Mouse (Mus musculus): ENCODE results near the gene Homez. TPM values are rescaled to one million over a fixed set of nuclear protein-coding genes. Genes with fewer than 3 reads are reported as not detected.

Gene Homez
- 6.2 and 7.5 TPM in 2 replicates for polyA plus RNA-seq (2015; fragmentation: Nextera tagmentation; extraction: Ambion mirVana)

DNA sequence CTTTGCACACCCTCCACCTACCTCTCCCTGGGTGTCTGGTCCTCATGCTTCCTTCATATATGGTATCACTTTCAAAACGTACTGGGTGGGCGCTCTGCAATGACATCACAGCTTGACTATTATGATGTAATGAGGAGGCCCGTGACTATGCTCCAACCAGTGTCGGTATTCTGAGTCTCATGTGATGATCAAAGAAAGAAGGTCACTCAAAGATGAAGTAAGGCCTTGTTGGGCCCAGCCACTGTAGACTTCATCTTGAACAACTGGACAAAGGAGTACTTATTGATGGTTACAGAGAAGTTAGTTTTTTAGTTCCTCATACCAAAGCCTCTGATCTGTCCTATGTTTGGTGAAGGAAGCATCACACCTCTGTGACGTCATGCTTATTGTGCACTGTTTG, at the start of gene Homez:
Gene Homez, minus strand, starts transcription at position 101 of the 400 bp plus-strand sequence.
- no peak for ATAC-seq
- no peak within 1 kb of the TSS for H3K9ac ChIP-seq (replicated peaks; ENCODE audit: low read depth)
- no peaks in the 10 kb centered on the region for H3K27me3 ChIP-seq (replicated peaks; ENCODE audit: insufficient read depth, low read length)
- no peak for DNase-seq (ENCODE audit: low spot score)
- H3K4me1 ChIP-seq (ENCODE audit: insufficient read depth, low read depth, low read length): peaks cover 3% of the 10 kb centered on the region; the same call in 1 of the 2 replicates
- H3K4me2 ChIP-seq (replicated peaks; ENCODE audit: low read depth, low read length): no peak within 1 kb of the TSS
- H3K4me3 ChIP-seq (ENCODE audit: low read depth, low read length): no peak within 1 kb of the TSS
- H3K36me3 ChIP-seq (ENCODE audit: insufficient read depth, low read length): no peaks in the 10 kb centered on the region
- 85% methylated on average over 5 of the region's 5 CpGs for WGBS
- H3K27ac ChIP-seq (ENCODE audit: low read length): no peak within 1 kb of the TSS
- no peak for TF ChIP-seq CTCF (IDR thresholded peaks at IDR 0.05)
- TF ChIP-seq EP300 (IDR thresholded peaks at IDR 0.05): no peak
- H3K9me3 ChIP-seq (ENCODE audit: low read length): no peaks in the 10 kb centered on the region

DNA sequence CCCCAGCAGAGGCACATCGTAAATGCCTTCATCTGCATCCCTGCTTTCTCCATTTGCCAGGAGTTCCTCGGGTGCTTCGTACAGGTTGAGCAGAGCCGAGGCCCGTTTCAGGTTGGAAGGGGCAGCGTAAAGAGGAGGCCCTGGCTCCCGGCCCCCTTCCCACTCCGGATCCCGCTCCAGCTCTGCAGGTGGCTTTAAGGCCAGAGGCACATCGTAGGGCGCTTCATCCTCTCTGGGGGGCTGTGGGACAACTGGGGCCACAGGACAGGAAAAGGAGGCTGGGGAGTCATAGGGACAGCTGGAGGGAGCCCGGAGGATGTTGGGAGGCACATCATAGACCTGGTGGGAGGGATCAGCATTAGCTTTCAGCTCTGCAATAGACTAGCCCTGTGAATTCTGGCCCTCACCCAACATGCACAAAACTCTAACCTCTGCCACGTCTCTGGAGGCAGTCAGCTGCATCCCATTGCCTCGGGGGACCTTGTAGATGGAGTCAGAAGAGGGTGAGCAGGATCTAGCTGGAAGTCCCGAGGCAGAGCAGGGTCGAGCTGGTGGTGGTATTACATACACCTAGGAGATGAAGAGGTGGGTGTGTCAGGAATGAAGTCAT, 49.4 kb upstream of the Homez start:
- H3K27me3 ChIP-seq (replicated peaks; ENCODE audit: insufficient read depth, low read length): 0 out of 2 replicates have a peak, but pooled peaks cover 3% of the 10 kb centered on the region
- TF ChIP-seq CTCF (IDR thresholded peaks at IDR 0.05) (no peak), EP300 (IDR thresholded peaks at IDR 0.05) (no peak)
- H3K4me1 ChIP-seq (ENCODE audit: insufficient read depth, low read depth, low read length): no peaks in the 10 kb centered on the region; the same call in 1 of the 2 replicates
- no peaks in the 10 kb centered on the region for H3K36me3 ChIP-seq (ENCODE audit: insufficient read depth, low read length)
- DNase-seq (ENCODE audit: low spot score) (no peak), ATAC-seq (no peak)
- H3K4me3 ChIP-seq (ENCODE audit: low read depth, low read length): no peak overlapping the region
- no peaks in the 10 kb centered on the region for H3K9me3 ChIP-seq (ENCODE audit: low read length)
- 88% methylated on average over 16 of the region's 16 CpGs for WGBS
- H3K27ac ChIP-seq (ENCODE audit: low read length): no peak overlapping the region
- H3K4me2 ChIP-seq (replicated peaks; ENCODE audit: low read depth, low read length): no peak overlapping the region
- no peak overlapping the region for H3K9ac ChIP-seq (replicated peaks; ENCODE audit: low read depth)

DNA sequence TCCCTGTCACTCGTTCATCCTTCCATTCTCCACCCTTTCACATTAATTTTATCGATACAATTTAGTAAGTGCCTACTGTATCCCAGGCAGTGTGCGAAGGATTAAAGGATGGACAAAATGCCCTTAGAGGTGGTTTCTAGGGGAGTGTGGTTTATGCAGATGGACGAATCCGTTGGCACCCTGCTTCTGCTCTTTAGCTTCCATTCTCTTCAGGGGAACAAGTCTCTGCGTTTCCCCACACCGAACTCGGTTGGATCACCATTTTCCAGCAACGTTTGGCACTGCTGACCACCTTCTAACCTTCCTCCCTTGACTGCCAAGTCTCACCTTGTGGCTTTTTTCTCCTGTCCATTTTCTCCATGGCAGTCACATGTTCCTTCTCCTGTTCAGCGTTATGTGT, 42.6 kb upstream of the Homez start:
- whole genome bisulfite sequencing: 13% methylated on average over 10 of the region's 10 CpGs
- H3K4me3 ChIP-seq (ENCODE audit: low read depth, low read length): peak overlapping the region; percentile 80
- no peak overlapping the region for H3K27ac ChIP-seq (ENCODE audit: low read length)
- H3K27me3 ChIP-seq (replicated peaks; ENCODE audit: insufficient read depth, low read length): no peaks in the 10 kb centered on the region
- no peaks in the 10 kb centered on the region; the same call in 1 of the 2 replicates for H3K36me3 ChIP-seq (ENCODE audit: insufficient read depth, low read length)
- TF ChIP-seq EP300 (IDR thresholded peaks at IDR 0.05): no peak
- no peak for TF ChIP-seq CTCF (IDR thresholded peaks at IDR 0.05)
- H3K4me1 ChIP-seq (ENCODE audit: insufficient read depth, low read depth, low read length): no peaks in the 10 kb centered on the region; the same call in 1 of the 2 replicates
- peak overlapping the region; percentile 100 for H3K4me2 ChIP-seq (replicated peaks; ENCODE audit: low read depth, low read length)
- peak overlapping the region; percentile 59; the same call in 1 of the 2 replicates for H3K9ac ChIP-seq (replicated peaks; ENCODE audit: low read depth)
- DNase-seq (ENCODE audit: low spot score) (no peak), ATAC-seq (no peak)
- H3K9me3 ChIP-seq (ENCODE audit: low read length): no peaks in the 10 kb centered on the region

DNA sequence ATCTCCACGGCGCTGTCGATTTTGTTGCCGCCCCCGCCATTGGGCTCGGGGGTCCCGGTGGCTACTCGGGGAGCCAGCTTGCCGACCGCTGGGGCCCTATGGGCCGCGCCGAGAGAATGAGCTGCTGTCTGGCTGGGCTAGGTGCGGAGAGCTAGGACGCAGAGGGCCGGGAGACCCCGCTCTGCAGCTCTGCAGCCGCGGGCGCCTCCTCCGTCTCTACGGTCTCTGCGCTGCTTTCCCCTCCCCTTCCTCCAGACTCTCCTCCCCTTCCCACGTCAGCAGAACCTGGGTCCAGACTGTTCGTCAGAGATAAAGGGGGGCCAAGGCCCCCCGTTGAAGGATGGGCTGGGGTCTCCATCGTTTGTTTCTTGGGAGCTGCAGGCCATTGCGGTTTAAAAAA, 42.1 kb upstream of the Homez start, which contains the start of gene Slc22a17:
Gene Slc22a17, minus strand, starts transcription at position 247 of the 400 bp plus-strand sequence.
- peak within 1 kb of the TSS; percentile 59 for H3K9ac ChIP-seq (replicated peaks; ENCODE audit: low read depth)
- WGBS: 0% methylated on average over 25 of the region's 28 CpGs
- DNase-seq (ENCODE audit: low spot score): peak; percentile 78

DNA sequence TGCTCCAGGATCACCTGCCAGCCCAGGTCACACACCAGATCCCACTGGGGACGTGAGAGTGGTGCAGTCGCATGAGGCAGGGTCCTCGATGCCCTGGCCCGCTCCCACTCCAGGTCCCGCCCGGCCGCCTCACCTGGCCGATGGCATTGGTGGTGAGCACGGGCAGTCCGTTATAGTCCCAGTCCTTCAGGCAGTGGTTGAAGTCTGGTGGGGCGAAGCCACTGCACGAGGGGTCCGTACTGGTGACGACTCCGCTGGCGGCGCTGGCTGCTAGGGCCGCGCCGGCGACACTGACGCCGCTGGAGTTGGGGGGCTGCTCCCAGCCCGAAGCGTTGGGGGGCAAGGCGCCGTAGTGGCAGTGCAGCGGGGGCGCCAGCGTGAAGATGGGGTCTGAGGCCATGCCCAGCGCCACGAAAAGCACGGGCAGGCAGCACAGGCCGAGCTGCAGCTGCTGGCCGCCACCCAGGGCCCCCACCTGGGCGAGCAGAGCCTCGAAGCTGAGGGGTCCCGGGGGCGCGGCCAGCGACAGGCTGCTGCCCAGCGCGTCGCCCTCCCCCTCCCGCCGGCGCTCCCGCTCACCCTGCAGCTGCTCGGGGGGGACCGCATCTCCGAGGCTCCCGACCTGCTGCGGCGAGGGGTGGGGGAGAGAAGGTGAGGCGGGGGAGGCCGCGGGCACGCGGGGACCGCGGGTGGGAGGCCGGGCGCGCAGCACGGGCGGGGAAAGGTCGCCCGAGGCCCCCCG, 41.5 kb upstream of the Homez start:
- Histone ChIP-seq H3K27me3 (replicated peaks; ENCODE audit: insufficient read depth, low read length) (no peaks in the 10 kb centered on the region), H3K4me1 (ENCODE audit: insufficient read depth, low read depth, low read length) (no peaks in the 10 kb centered on the region; the same call in 1 of the 2 replicates), H3K27ac (ENCODE audit: low read length) (no peak overlapping the region), H3K4me2 (replicated peaks; ENCODE audit: low read depth, low read length) (peak overlapping the region; percentile 100), H3K4me3 (ENCODE audit: low read depth, low read length) (peak overlapping the region; percentile 80), H3K9ac (replicated peaks; ENCODE audit: low read depth) (peak overlapping the region; percentile 59), H3K9me3 (ENCODE audit: low read length) (no peaks in the 10 kb centered on the region), H3K36me3 (ENCODE audit: insufficient read depth, low read length) (no peaks in the 10 kb centered on the region; the same call in 1 of the 2 replicates)
- no peak for TF ChIP-seq CTCF (IDR thresholded peaks at IDR 0.05)
- no peak for TF ChIP-seq EP300 (IDR thresholded peaks at IDR 0.05)
- peak; percentile 39 for DNase-seq (ENCODE audit: low spot score)
- peak; percentile 58 for ATAC-seq
- WGBS: 3% methylated on average over 54 of the region's 69 CpGs

More for the DNA sequence above, 42.1 kb upstream of the Homez start, which contains the start of gene Slc22a17:
- peak; percentile 87 for ATAC-seq
- no peak within 1 kb of the TSS for H3K27ac ChIP-seq (ENCODE audit: low read length)
- H3K4me3 ChIP-seq (ENCODE audit: low read depth, low read length): peak within 1 kb of the TSS; percentile 80
- H3K27me3 ChIP-seq (replicated peaks; ENCODE audit: insufficient read depth, low read length): no peaks in the 10 kb centered on the region
- H3K4me2 ChIP-seq (replicated peaks; ENCODE audit: low read depth, low read length): peak within 1 kb of the TSS; percentile 100
- H3K36me3 ChIP-seq (ENCODE audit: insufficient read depth, low read length): no peaks in the 10 kb centered on the region; the same call in 1 of the 2 replicates
- TF ChIP-seq EP300 (IDR thresholded peaks at IDR 0.05) (no peak), CTCF (IDR thresholded peaks at IDR 0.05) (peak; percentile 10; the same call in 1 of the 2 replicates)
- H3K4me1 ChIP-seq (ENCODE audit: insufficient read depth, low read depth, low read length): no peaks in the 10 kb centered on the region; the same call in 1 of the 2 replicates
- H3K9me3 ChIP-seq (ENCODE audit: low read length): no peaks in the 10 kb centered on the region

- no peak overlapping the region for H3K4me2 ChIP-seq (replicated peaks; ENCODE audit: low read depth, low read length)
- H3K27ac ChIP-seq (ENCODE audit: low read length): no peak overlapping the region
- no peak overlapping the region for H3K4me3 ChIP-seq (ENCODE audit: low read depth, low read length)
- no peaks in the 10 kb centered on the region; the same call in 1 of the 2 replicates for H3K4me1 ChIP-seq (ENCODE audit: insufficient read depth, low read depth, low read length)
- no peak for ATAC-seq
- H3K36me3 ChIP-seq (ENCODE audit: insufficient read depth, low read length): no peaks in the 10 kb centered on the region; the same call in 1 of the 2 replicates
- H3K9me3 ChIP-seq (ENCODE audit: low read length): no peaks in the 10 kb centered on the region
- TF ChIP-seq EP300 (IDR thresholded peaks at IDR 0.05): no peak
- no peak for TF ChIP-seq CTCF (IDR thresholded peaks at IDR 0.05)
- DNase-seq (ENCODE audit: low spot score): no peak
- H3K27me3 ChIP-seq (replicated peaks; ENCODE audit: insufficient read depth, low read length): no peaks in the 10 kb centered on the region
- WGBS: 73% methylated on average over 7 of the region's 7 CpGs
- H3K9ac ChIP-seq (replicated peaks; ENCODE audit: low read depth): no peak overlapping the region
Measured at GRCm38 (mm10) chr14:54908682-54909081, 37.9 kb upstream of the Homez start.

Measured in lung, postnatal 0 days (tissue).